Mouse (Mus musculus) olfactory bulb, adult 2 months (tissue): ENCODE data around the gene Rgs14. TPM values are rescaled to one million over a fixed set of nuclear protein-coding genes. Genes with fewer than 3 reads are reported as not detected.
A peak's percentile ranks its signal among the peaks of the same experiment; 100 is the strongest.

ENCODE experiments used
- H3K27ac ChIP-seq: fragments of 200-500 bp; 2 replicates; pipeline ENCODE4 v1.5.1; 2012; ENCODE audit warnings: low read depth, low read length; ENCODE audit not compliant: insufficient read depth
- H3K4me1 ChIP-seq: fragments of 200-500 bp; 2 replicates; pipeline ENCODE4 v1.6.1; 2012; ENCODE audit warnings: low read length; ENCODE audit not compliant: control insufficient read depth, insufficient read depth
- H3K4me3 ChIP-seq: fragments of 200-500 bp; 2 replicates; pipeline ENCODE4 v1.5.1; 2012; ENCODE audit warnings: mild to moderate bottlenecking, low read depth, low read length, moderate library complexity; ENCODE audit not compliant: insufficient read depth
- CTCF ChIP-seq: fragments of 200-500 bp; IDR thresholded peaks from 2 replicates; pipeline ENCODE4 v1.5.1; 2012; ENCODE audit warnings: low read depth, mild to moderate bottlenecking, low read length, moderate library complexity; ENCODE audit not compliant: insufficient read depth
- POLR2A ChIP-seq: fragments of 200-500 bp; IDR thresholded peaks from 2 replicates; pipeline ENCODE4 v1.6.1; 2012; ENCODE audit warnings: mild to moderate bottlenecking, low read depth, low read length, moderate library complexity; ENCODE audit not compliant: insufficient read depth
- whole genome bisulfite sequencing: fragments of 180-500 bp; shearing (Covaris S2); methylation state at CpG from one replicate; pipeline ENCODE4 v1.1.7; 2018; 5-methylcytosine and 5-hydroxymethylcytosine counted together
- polyA plus RNA-seq: library from polyadenylated mRNA; stranded (reverse); fragments of >200 nt; gene quantifications from 2 replicates; pipeline ENCODE4 v1.2.4, GENCODE M21; 2012; ENCODE audit warnings: low replicate concordance; ENCODE audit not compliant: missing spikeins, insufficient read depth, insufficient read length

Gene Rgs14
- polyA plus RNA-seq, 1 experiment: not detected

DNA sequence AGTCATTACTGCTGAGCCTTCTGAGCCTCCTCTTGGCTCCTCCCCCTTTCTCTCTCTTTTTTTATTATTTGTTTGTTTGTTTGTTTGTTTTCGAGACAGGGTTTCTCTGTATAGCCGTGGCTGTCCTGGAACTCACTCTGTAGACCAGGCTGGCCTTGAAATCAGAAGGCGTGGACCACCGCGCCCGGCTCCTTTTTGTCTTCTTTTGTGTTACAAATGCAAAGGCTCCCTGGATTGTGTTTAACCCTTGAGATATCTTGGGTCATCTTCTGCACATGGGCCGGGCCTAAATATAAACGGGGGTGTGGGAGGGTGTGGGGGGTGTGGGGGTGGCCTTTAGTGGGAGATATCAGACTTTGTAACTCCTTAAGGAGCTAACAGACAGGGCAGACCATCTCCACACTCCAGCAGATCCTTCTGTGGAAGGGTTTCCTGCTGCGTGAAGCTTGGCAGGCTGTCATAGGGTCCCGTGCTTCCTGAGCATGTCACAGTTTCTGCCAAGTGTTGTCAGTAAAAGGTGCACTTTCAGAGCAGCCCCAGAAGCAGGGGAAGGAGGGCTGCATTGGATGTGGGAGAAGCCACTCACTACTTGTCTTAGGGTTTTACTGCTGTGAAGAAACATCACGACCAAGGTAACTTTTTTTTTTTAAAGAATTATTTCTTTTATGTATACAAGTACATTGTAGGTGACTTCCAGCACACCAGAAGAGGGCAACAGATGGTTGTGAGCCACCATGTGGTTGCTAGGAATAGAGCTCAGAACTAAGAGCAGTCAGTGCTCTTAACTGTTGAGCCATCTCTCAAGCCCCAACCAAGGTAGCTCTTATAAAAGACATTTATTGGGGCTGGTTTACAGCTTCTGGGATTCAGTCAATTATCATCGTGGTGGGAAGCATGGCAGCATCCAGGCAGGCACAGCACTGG lies 31.1 kb upstream of the Rgs14 start:
- no peak overlapping the region for H3K4me3 ChIP-seq
- TF ChIP-seq CTCF (no peak), POLR2A (no peak)
- WGBS: 57% methylated on average over 12 of the region's 12 CpGs
- no peak overlapping the region for H3K27ac ChIP-seq
- H3K4me1 ChIP-seq: no peaks in the 10 kb centered on the region

DNA sequence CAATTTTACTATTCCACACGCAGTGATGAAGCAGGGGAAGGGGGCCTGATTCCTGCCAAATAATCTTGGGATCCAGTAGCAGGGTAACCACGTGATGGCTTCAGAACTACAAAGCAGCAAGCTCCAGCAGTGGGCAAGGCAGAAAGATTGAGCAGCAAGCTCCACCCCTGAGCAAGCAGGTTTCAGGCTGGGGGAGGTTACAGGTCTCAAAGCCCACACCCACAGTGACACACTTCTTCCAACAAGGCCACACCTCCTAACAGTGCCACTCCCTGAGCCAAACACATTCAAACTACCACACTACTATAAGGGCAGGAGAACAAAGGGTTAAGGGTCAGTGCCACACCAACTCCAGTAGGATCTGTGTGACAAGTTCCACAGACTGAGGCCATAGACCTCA lies 30.3 kb upstream of the Rgs14 start:
- 26% methylated on average over 2 of the region's 2 CpGs for WGBS
- no peak overlapping the region for H3K27ac ChIP-seq
- TF ChIP-seq POLR2A (no peak), CTCF (no peak)
- no peak overlapping the region for H3K4me3 ChIP-seq
- peaks cover 3% of the 10 kb centered on the region for H3K4me1 ChIP-seq

GRCm38 (mm10) chr13:55342469-55342868 lies 27.1 kb upstream of the Rgs14 start:
- WGBS: 46% methylated on average over 11 of the region's 11 CpGs
- Histone ChIP-seq H3K4me3 (no peak overlapping the region), H3K27ac (no peak overlapping the region), H3K4me1 (peaks cover 3% of the 10 kb centered on the region)
- TF ChIP-seq POLR2A (no peak), CTCF (no peak)

DNA sequence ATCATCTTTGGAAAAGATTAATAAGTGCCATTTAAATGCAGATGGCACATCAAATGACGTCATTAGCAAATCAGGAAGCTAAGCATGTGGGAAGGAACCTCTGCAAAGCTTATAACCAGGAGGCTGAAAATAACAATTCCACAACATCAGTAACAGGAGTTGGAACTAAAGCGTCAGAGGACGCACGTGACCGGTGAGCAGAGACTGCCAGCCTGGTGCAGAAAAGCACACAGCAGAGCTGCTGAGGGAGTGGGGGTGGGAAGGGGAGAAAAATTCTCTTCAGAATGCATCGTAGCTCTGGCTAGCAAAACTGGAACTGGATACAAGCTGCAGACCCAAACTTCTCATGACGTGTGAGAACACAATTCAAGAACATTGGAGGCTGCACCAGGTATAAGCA lies 25.2 kb upstream of the Rgs14 start:
- WGBS: 66% methylated on average over 7 of the region's 7 CpGs
- Histone ChIP-seq H3K4me1 (peaks cover 3% of the 10 kb centered on the region), H3K27ac (no peak overlapping the region), H3K4me3 (no peak overlapping the region)
- TF ChIP-seq POLR2A (no peak), CTCF (no peak)

DNA sequence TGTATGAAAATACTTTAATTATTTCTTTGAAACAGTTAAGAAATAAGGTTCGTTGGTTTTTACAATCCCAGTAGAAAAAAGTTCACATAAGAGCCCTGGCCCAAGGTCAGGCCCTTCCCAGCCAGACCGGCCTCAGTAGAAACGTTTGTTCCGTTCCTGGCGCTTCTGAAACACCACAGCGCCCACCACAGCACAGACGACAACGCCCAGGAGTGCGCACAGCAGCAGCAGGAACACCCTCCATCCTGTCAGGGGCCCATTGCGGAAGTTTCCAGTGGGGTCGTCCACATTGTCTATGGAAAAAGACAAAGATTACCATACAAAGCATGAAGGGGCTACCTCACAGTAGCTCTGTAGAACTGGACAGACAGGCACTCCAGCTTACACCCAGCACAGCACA lies 22.8 kb upstream of the Rgs14 start:
- Histone ChIP-seq H3K4me1 (peaks cover 3% of the 10 kb centered on the region), H3K4me3 (no peak overlapping the region), H3K27ac (no peak overlapping the region)
- WGBS: 83% methylated on average over 11 of the region's 11 CpGs
- no peak for TF ChIP-seq CTCF
- TF ChIP-seq POLR2A: no peak

- Histone ChIP-seq H3K4me3 (no peak overlapping the region), H3K27ac (no peak overlapping the region), H3K4me1 (peaks cover 21% of the 10 kb centered on the region)
- TF ChIP-seq CTCF: no peak
- no peak for TF ChIP-seq POLR2A
Measured at GRCm38 (mm10) chr13:55361145-55361544, 8.4 kb upstream of the Rgs14 start.

- peaks cover 21% of the 10 kb centered on the region for H3K4me1 ChIP-seq
- under 1% methylated on average over 32 of the region's 32 CpGs for WGBS
- H3K27ac ChIP-seq: peak overlapping the region; percentile 6; the same call in 1 of the 2 replicates
- peak overlapping the region; percentile 66 for H3K4me3 ChIP-seq
- no peak for TF ChIP-seq POLR2A
- no peak for TF ChIP-seq CTCF
Measured at GRCm38 (mm10) chr13:55361974-55362452, 7.5 kb upstream of the Rgs14 start.

- H3K4me1 ChIP-seq: peaks cover 21% of the 10 kb centered on the region
- under 1% methylated on average over 35 of the region's 35 CpGs for WGBS
- H3K4me3 ChIP-seq: peak within 1 kb of the TSS; percentile 66
- TF ChIP-seq CTCF: no peak
- 0 out of 2 replicates have a peak, but pooled peaks have one; percentile 19 for TF ChIP-seq POLR2A
- peak within 1 kb of the TSS; percentile 34; the same call in 1 of the 2 replicates for H3K27ac ChIP-seq
Measured at GRCm38 (mm10) chr13:55362453-55363060, 7.0 kb upstream of the Rgs14 start, which contains the start of gene Lman2. Gene Lman2 (minus strand): TSS chr13:55362783.

DNA sequence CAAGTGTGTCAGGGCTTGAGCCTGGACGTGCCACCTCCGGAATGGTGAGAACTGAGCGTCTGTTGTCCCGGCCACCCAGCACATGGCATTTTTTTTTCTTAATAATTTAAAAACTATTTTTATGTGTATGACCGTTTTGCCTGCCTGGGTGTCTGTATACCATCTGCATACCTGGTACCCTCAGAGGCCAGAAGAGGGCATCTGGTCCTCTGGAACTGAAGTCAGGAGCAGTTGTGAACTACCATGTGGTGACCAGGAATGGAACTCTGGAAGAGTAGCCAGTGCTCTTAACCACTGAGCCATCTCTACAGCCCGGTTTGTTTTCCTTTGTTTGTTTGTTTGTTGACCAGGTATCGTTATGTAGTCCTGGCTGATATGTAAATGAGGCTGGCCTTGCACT lies 1.1 kb upstream of the Rgs14 start:
- Histone ChIP-seq H3K4me1 (peaks cover 11% of the 10 kb centered on the region), H3K4me3 (no peak overlapping the region), H3K27ac (no peak overlapping the region)
- no peak for TF ChIP-seq CTCF
- TF ChIP-seq POLR2A: no peak
- WGBS: 82% methylated on average over 7 of the region's 7 CpGs
